Mouse (Mus musculus): ENCODE measurements around the gene Ddx43. TPM values are rescaled to one million over a fixed set of nuclear protein-coding genes. Genes with fewer than 3 reads are reported as not detected.

The Ddx43 gene
- polyA plus RNA-seq, 1 experiment from 2014 or later: 0.53 TPM

DNA sequence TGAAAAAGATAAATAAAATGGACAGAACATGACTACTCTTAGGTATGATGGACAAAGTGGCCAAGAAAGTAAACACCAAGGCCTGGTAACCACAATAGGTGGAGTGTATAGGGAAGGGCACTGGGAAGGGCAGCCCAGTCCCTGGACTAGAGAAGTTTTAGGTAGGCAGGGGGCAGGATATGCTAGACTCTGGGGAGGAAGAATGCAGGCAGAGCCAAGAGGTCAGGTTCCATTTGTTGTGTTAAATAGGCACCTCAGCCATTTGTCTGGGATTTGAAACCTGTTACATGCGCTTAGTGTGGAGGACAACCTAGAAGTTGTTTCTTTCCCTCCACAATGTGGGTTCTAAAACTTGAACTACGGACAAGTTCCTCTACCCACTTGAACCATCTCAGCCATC is 26.2 kb upstream of the Ddx43 start:
- Histone ChIP-seq H3K4me2 (ENCODE audit: low read length) (no peak overlapping the region), H3K4me1 (ENCODE audit: control insufficient read depth, insufficient read depth, low read length) (no peaks in the 10 kb centered on the region), H3K27ac (replicated peaks; ENCODE audit: low read depth, low read length) (no peak overlapping the region), H3K36me3 (ENCODE audit: control insufficient read depth, insufficient read depth, low read length) (no peaks in the 10 kb centered on the region), H3K9ac (replicated peaks; ENCODE audit: low read length) (no peak overlapping the region), H3K9me3 (ENCODE audit: control insufficient read depth, low read length) (no peaks in the 10 kb centered on the region; the same call in 1 of the 2 replicates), H3K4me3 (replicated peaks; ENCODE audit: low read depth, low read length) (no peak overlapping the region), H3K27me3 (ENCODE audit: control insufficient read depth, insufficient read depth, low read length) (no peaks in the 10 kb centered on the region)
- no peak for DNase-seq
- ATAC-seq (ENCODE audit: low FRiP score, low TSS enrichment): no peak
- 97% methylated on average over 2 of the region's 2 CpGs for WGBS

DNA sequence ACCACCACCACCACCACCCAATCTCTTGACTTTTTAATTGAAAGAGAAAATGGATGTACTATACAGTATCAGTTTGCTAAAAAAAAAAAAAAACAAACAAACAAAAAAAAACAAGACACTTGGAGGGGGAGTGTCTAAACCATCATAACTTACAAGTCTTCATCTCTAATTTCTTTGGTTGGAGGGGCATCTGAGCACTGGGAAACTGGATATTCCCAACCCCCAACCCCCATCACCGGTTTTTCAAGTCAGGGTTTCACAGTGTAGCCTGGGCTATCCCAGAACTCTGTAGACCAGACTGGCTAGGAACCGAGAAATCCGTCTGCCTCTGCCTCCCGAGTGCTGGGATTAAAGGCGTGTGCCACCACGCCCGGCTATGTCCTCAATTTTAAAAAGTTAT is 25.8 kb upstream of the Ddx43 start:
- Histone ChIP-seq H3K9me3 (ENCODE audit: control insufficient read depth, low read length) (no peaks in the 10 kb centered on the region; the same call in 1 of the 2 replicates), H3K36me3 (ENCODE audit: control insufficient read depth, insufficient read depth, low read length) (no peaks in the 10 kb centered on the region), H3K4me2 (ENCODE audit: low read length) (no peak overlapping the region), H3K27ac (replicated peaks; ENCODE audit: low read depth, low read length) (no peak overlapping the region), H3K9ac (replicated peaks; ENCODE audit: low read length) (no peak overlapping the region), H3K4me1 (ENCODE audit: control insufficient read depth, insufficient read depth, low read length) (no peaks in the 10 kb centered on the region), H3K4me3 (replicated peaks; ENCODE audit: low read depth, low read length) (no peak overlapping the region), H3K27me3 (ENCODE audit: control insufficient read depth, insufficient read depth, low read length) (no peaks in the 10 kb centered on the region)
- whole genome bisulfite sequencing: 90% methylated on average over 7 of the region's 7 CpGs
- DNase-seq: no peak
- no peak for ATAC-seq (ENCODE audit: low FRiP score, low TSS enrichment)

DNA sequence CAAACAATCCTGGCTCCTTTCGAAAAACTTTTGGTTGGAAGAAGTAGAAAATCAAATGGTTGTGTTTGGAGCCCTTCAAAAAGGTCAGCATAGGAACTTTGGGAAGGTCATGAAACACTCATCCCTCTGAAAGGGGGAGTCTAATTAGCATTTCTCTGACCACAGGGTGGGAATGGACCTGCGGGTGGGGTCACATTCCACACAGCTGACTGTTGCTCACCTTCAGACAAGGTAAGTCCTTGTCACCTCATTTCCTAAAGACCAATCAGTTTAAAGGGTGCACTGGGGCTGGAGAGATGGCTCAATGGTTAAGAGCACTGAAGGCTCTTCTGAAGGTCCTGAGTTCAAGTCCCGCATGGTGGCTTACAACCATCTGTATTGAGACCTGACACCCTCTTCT is 24.1 kb upstream of the Ddx43 start:
- Histone ChIP-seq H3K4me3 (replicated peaks; ENCODE audit: low read depth, low read length) (no peak overlapping the region), H3K9ac (replicated peaks; ENCODE audit: low read length) (no peak overlapping the region), H3K4me2 (ENCODE audit: low read length) (no peak overlapping the region), H3K4me1 (ENCODE audit: control insufficient read depth, insufficient read depth, low read length) (no peaks in the 10 kb centered on the region), H3K27ac (replicated peaks; ENCODE audit: low read depth, low read length) (no peak overlapping the region), H3K27me3 (ENCODE audit: control insufficient read depth, insufficient read depth, low read length) (no peaks in the 10 kb centered on the region), H3K36me3 (ENCODE audit: control insufficient read depth, insufficient read depth, low read length) (no peaks in the 10 kb centered on the region), H3K9me3 (ENCODE audit: control insufficient read depth, low read length) (no peaks in the 10 kb centered on the region)
- no peak for DNase-seq
- no peak for ATAC-seq (ENCODE audit: low FRiP score, low TSS enrichment)
- WGBS: 93% methylated on average over 3 of the region's 3 CpGs

DNA sequence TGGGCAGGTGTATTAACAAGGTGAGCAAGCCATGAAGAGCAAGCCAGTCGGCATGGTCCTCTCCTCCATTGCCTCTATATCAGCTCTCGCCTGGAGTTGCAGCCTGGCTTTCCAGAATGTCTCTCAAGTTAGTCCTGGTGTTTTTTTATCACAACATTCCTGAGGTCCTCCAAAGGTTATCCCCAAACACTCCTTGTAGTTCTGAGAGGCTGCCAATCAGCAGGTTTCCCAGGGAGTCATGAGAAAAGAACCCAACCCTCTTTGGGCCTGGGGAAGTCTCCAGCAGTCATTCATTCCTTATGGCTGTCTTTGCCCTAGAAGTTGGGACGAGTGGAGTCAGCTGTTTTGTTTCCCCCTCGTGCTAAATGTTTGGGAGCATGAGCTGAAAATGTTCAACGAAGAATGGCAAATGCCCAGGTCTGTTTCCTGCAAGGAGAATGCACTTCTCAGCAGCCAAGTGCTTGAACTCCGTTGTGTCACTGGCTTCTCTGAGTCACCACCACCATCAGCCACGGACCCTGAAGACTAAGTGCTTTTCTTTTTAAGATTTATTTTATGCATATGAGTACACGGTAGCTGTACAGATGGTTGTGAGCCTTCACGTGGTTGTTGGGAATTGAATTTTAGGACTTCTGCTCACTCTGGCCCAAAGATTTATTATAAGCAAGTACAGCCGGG is 22.6 kb upstream of the Ddx43 start:
- Histone ChIP-seq H3K4me2 (ENCODE audit: low read length) (no peak overlapping the region), H3K36me3 (ENCODE audit: control insufficient read depth, insufficient read depth, low read length) (no peaks in the 10 kb centered on the region), H3K9me3 (ENCODE audit: control insufficient read depth, low read length) (no peaks in the 10 kb centered on the region), H3K4me1 (ENCODE audit: control insufficient read depth, insufficient read depth, low read length) (peaks cover 1% of the 10 kb centered on the region; the same call in 1 of the 2 replicates), H3K27ac (replicated peaks; ENCODE audit: low read depth, low read length) (no peak overlapping the region), H3K4me3 (replicated peaks; ENCODE audit: low read depth, low read length) (no peak overlapping the region), H3K9ac (replicated peaks; ENCODE audit: low read length) (no peak overlapping the region), H3K27me3 (ENCODE audit: control insufficient read depth, insufficient read depth, low read length) (no peaks in the 10 kb centered on the region)
- no peak for ATAC-seq (ENCODE audit: low FRiP score, low TSS enrichment)
- 89% methylated on average over 10 of the region's 10 CpGs for WGBS
- DNase-seq: no peak

DNA sequence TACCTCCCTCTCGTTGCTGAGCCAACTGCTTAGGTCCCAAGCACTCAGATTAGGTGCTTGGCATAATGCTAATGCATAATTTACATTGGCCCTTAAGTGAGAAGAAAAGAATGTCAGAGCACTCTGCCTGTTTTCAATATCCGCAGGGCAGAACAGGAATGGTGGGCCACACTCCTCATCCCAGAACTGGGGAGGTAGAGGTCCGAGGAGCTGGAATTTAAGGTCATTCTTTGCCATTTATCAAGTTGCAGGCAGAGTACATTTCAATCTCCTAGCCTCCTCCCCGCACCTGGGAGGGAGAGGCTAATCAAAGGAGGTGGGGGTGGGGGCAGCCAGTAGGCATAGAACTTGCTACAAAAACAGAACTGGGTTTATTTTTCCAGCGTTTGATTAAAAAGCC is 21.2 kb upstream of the Ddx43 start:
- Histone ChIP-seq H3K9ac (replicated peaks; ENCODE audit: low read length) (no peak overlapping the region), H3K9me3 (ENCODE audit: control insufficient read depth, low read length) (no peaks in the 10 kb centered on the region)
- 61% methylated on average over 5 of the region's 5 CpGs for WGBS

DNA sequence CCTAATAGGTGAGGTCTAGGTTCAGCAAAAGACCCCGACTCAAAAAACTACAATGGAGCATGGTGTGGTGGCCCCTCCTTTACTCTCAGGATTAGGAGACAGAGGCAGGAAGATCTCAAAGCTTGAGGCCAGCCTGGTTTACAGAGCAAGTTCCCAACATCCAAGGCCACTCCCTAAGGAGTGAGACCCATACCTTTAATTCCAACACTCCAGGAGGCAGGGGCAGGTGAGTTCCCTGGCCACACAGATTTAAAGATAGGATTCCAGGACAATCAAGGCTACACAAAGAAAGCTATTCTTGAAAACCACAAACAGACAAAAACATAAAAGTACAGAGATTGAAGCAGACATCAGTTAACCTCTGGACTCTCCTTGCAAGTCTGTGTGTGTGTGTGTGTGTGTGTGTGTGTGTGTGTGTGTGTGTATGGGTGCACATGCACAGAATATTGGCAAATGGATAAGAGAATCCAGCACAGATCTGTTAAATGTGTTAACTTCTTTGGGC is 20.6 kb upstream of the Ddx43 start:
- ATAC-seq (ENCODE audit: low FRiP score, low TSS enrichment) (no peak), DNase-seq (no peak)
- Histone ChIP-seq H3K27me3 (ENCODE audit: control insufficient read depth, insufficient read depth, low read length) (no peaks in the 10 kb centered on the region), H3K9ac (replicated peaks; ENCODE audit: low read length) (no peak overlapping the region), H3K4me2 (ENCODE audit: low read length) (no peak overlapping the region), H3K27ac (replicated peaks; ENCODE audit: low read depth, low read length) (no peak overlapping the region), H3K4me3 (replicated peaks; ENCODE audit: low read depth, low read length) (no peak overlapping the region), H3K4me1 (ENCODE audit: control insufficient read depth, insufficient read depth, low read length) (peaks cover 5% of the 10 kb centered on the region; the same call in 1 of the 2 replicates), H3K9me3 (ENCODE audit: control insufficient read depth, low read length) (no peaks in the 10 kb centered on the region), H3K36me3 (ENCODE audit: control insufficient read depth, insufficient read depth, low read length) (no peaks in the 10 kb centered on the region)
- WGBS: 96% methylated on average over 1 of the region's 1 CpGs

More for the DNA sequence above, 21.2 kb upstream of the Ddx43 start:
- H3K27ac ChIP-seq (replicated peaks; ENCODE audit: low read depth, low read length): no peak overlapping the region
- no peak overlapping the region for H3K4me2 ChIP-seq (ENCODE audit: low read length)
- peaks cover 5% of the 10 kb centered on the region; the same call in 1 of the 2 replicates for H3K4me1 ChIP-seq (ENCODE audit: control insufficient read depth, insufficient read depth, low read length)
- no peaks in the 10 kb centered on the region for H3K27me3 ChIP-seq (ENCODE audit: control insufficient read depth, insufficient read depth, low read length)
- DNase-seq: no peak
- H3K4me3 ChIP-seq (replicated peaks; ENCODE audit: low read depth, low read length): no peak overlapping the region
- H3K36me3 ChIP-seq (ENCODE audit: control insufficient read depth, insufficient read depth, low read length): no peaks in the 10 kb centered on the region
- ATAC-seq (ENCODE audit: low FRiP score, low TSS enrichment): no peak

DNA sequence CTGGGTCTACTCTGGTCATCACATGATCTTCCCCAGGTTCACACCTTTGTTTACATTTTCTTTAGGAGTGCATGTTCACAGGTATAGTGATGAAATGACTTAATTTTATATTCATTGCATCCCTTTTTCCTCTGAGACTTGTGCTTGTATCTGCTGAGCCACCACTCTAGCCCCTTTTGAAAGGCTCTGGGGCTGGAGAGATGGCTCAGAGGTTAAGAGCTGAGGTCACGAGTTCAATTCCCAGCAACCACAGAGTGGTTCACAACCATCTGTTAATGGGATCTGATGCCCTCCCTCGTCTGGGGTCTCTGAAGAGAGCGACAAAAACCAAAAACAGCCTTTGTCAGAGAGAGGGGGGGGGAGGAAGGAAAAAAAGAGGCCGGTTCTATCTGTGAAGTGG is 20.1 kb upstream of the Ddx43 start:
- no peaks in the 10 kb centered on the region for H3K9me3 ChIP-seq (ENCODE audit: control insufficient read depth, low read length)
- no peaks in the 10 kb centered on the region for H3K36me3 ChIP-seq (ENCODE audit: control insufficient read depth, insufficient read depth, low read length)
- peaks cover 5% of the 10 kb centered on the region; the same call in 1 of the 2 replicates for H3K4me1 ChIP-seq (ENCODE audit: control insufficient read depth, insufficient read depth, low read length)
- WGBS: 77% methylated on average over 4 of the region's 4 CpGs
- no peak overlapping the region for H3K4me3 ChIP-seq (replicated peaks; ENCODE audit: low read depth, low read length)
- no peaks in the 10 kb centered on the region for H3K27me3 ChIP-seq (ENCODE audit: control insufficient read depth, insufficient read depth, low read length)
- H3K27ac ChIP-seq (replicated peaks; ENCODE audit: low read depth, low read length): no peak overlapping the region
- no peak for ATAC-seq (ENCODE audit: low FRiP score, low TSS enrichment)
- no peak for DNase-seq
- H3K4me2 ChIP-seq (ENCODE audit: low read length): no peak overlapping the region
- no peak overlapping the region for H3K9ac ChIP-seq (replicated peaks; ENCODE audit: low read length)

DNA sequence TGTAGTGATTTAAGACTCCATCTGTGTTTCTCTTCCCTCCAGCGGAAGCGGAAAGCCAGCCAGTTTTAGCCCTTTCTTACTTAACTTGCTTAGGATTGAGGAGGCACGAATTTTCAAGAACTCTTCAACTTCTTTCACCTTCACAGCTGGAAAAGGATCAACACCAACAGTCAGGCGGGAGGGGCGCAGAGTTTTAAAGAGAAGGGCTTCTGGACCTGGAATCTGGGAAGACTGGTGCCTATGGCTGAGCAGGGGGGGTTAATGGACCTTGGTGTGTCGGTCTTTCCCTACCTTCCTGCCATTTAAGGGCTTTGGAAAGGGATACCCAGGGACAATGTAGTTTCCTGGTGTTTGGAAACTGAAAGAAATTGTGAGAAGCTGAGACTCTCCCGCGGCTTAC is 18.0 kb upstream of the Ddx43 start:
- Histone ChIP-seq H3K4me1 (ENCODE audit: control insufficient read depth, insufficient read depth, low read length) (peaks cover 5% of the 10 kb centered on the region; the same call in 1 of the 2 replicates), H3K9ac (replicated peaks; ENCODE audit: low read length) (peak overlapping the region; percentile 49; the same call in 1 of the 2 replicates), H3K27ac (replicated peaks; ENCODE audit: low read depth, low read length) (no peak overlapping the region), H3K27me3 (ENCODE audit: control insufficient read depth, insufficient read depth, low read length) (no peaks in the 10 kb centered on the region), H3K4me2 (ENCODE audit: low read length) (peak overlapping the region; percentile 75), H3K4me3 (replicated peaks; ENCODE audit: low read depth, low read length) (peak overlapping the region; percentile 34), H3K36me3 (ENCODE audit: control insufficient read depth, insufficient read depth, low read length) (no peaks in the 10 kb centered on the region), H3K9me3 (ENCODE audit: control insufficient read depth, low read length) (no peaks in the 10 kb centered on the region)
- 24% methylated on average over 8 of the region's 8 CpGs for WGBS
- ATAC-seq (ENCODE audit: low FRiP score, low TSS enrichment) (no peak), DNase-seq (no peak)

Measured in midbrain, embryonic 14.5 days (tissue).